Mouse (Mus musculus) T-helper 2 cell (primary cell): ENCODE measurements around the gene Rpl6.
"Not testable (repeated sequence)": the region's sequence is repeated elsewhere in the genome, so short reads cannot be mapped to it uniquely, and the experiment has no call there.

ENCODE experiments used
- in situ Hi-C: fragments of 300-600 bp; cut with MboI, MseI; formaldehyde crosslinking; loops from one replicate; pipeline ENCODE4 v1.15.1; 2025; ENCODE audit warnings: high pct_unique_total_duplicates

Gene Rpl6

GRCm38 (mm10) chr5:121224020-121224419, 19.7 kb downstream of the Rpl6 start:
- in situ Hi-C loops = not testable (repeated sequence)

- in situ Hi-C loops = no loop called here
Observed at GRCm38 (mm10) chr5:121224856-121225255, 20.6 kb downstream of the Rpl6 start.

DNA sequence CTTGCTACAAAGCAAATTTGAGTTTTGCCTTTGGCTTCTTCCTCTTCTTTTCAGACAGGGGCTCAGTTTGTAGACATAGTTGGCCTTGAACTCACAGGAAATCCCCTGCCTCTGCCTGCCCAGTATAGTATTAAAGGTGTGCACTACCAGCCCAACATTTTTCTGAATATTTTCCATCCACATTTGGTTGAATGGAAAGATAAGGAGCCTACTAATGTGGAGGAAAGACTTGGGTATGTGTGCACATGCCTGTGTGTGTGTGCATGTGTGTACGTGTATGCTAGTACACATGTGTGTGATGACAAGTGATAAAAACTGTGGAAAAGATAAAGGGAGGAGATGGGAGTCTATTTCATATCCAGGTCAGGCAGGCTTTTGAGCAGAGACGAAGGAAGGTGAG, 21.6 kb downstream of the Rpl6 start:
- in situ Hi-C loops = no loop called here

DNA sequence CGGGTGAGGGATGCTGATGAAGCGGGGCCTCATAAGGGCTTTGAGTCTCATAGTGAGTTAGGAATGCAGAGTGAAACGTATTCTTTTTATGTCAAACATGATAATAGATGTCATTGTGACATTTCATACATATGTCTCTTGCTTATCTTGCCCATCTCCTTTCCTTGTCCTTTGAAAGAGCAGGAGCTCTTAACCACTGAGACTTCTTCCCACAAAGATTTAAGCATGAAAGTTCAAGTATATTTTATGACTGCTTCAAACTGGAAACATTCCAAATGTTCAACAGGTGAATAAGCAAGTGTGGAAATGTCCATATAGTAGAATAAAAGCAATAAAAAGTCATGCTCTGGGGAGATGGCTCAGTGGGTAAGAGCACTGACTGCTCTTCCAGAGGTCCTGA, 22.1 kb downstream of the Rpl6 start:
- in situ Hi-C loops = no loop called here

GRCm38 (mm10) chr5:121226845-121227244, 22.6 kb downstream of the Rpl6 start:
- in situ Hi-C loops = no loop called here

DNA sequence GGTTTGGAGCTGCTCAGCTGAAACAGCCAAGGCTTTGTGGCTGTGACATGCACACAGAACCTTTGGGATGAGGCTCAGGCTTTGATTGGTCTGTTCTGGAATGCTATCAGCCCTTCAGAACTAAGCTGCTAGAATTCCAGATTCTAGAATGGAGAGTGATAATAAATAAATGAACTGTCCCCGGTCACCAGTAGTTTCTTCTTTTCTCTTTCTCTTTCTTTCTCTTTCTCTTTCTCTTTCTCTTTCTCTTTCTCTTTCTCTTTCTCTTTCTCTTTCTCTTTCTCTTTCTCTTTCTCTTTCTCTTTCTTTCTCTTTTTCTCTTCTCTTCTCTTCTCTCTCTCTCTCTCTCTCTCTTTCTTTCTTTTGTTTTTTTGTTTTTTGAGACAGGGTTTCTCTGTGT, 23.0 kb downstream of the Rpl6 start:
- in situ Hi-C loops = not testable (repeated sequence)

GRCm38 (mm10) chr5:121229182-121229581, 24.9 kb downstream of the Rpl6 start:
- in situ Hi-C loops = no loop called here

- in situ Hi-C loops = no loop called here
Observed at GRCm38 (mm10) chr5:121230811-121231210, 26.5 kb downstream of the Rpl6 start.

DNA sequence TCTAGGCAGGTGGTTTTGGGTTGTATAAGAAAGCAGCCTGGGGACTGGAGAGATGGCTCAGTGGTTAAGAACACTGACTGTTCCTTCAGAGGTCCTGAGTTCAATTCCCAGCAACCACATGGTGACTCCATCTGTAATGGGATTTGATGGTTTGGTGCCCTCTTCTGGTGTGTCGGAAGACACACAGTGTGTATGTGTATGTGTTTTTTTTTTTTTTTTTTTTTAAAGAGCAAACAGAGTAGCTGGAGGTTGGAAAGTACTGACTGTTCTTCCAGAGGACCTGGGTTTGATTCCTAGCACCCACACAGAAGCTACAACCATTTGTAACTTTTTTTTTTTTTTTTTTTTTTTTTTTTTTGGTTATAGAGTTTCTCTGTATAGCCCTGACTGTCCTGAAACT, 28.5 kb downstream of the Rpl6 start:
- in situ Hi-C loops = no loop called here

DNA sequence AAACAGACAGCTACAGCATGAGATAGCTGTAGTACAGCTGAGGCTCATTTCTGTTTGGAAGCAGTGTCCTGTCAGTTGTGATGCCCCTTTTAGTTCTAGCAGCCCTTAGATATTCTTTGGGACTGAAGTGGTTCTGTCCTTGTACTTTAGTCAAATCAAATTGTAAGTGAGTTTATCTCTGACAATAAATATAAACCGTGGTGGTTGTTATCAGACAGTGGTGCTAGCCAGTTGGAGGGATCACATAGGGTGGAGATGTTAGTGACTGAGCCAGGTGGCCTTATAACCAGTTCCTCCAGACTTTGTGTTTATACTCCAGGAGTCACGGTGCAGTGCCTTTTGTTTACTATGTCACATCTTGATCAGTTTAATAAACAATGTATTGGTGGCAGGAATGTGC, 29.4 kb downstream of the Rpl6 start:
- in situ Hi-C loops = no loop called here

DNA sequence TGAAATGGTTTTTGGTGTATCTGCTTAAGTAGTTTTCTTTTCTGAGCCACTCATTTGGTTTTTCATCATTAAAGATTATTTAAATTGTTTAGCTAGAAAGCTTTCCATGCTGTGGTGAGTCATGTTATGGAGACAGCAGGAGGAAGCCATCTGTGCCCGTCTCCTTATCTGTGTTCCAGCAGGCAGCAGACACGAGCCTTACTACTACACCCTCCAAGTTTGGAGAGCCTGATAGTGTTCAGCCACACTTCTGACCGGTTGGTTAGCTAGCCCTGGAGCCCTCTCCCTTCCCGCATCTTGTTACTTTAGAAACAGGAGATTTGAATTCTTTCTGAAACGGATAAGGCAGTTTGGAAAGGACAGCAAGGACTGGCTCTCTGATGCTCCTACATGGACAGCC, 31.9 kb downstream of the Rpl6 start:
- in situ Hi-C loops = no loop called here

- in situ Hi-C loops = no loop called here
Observed at GRCm38 (mm10) chr5:121238208-121238607, 33.9 kb downstream of the Rpl6 start.

GRCm38 (mm10) chr5:121239846-121240245, 35.6 kb downstream of the Rpl6 start:
- in situ Hi-C loops = no loop called here

DNA sequence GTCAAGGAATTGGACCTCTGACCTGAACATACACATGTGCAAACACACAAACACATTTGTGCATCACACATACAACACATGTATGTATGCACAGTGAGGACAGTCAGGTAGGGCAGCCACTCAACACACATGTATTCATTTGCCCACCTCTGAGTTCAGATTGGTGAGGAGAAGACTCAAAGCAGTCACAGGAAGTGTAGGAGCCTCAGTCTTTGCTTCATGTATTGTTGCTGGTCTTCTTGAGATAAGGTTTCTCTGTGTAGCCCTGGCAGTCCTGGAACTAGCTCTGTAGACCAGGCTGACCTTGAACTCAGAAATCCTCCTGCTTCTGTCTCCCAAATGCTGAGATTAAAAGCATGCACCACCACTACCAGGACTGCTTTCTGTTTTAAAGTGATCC, 36.9 kb downstream of the Rpl6 start:
- in situ Hi-C loops = no loop called here

GRCm38 (mm10) chr5:121242261-121242660, 38.0 kb downstream of the Rpl6 start:
- in situ Hi-C loops = no loop called here

GRCm38 (mm10) chr5:121242701-121243100, 38.4 kb downstream of the Rpl6 start:
- in situ Hi-C loops = no loop called here

- in situ Hi-C loops = no loop called here
Observed at GRCm38 (mm10) chr5:121243676-121244364, 39.5 kb downstream of the Rpl6 start.

GRCm38 (mm10) chr5:121244365-121244731, 40.1 kb downstream of the Rpl6 start:
- in situ Hi-C loops = no loop called here

DNA sequence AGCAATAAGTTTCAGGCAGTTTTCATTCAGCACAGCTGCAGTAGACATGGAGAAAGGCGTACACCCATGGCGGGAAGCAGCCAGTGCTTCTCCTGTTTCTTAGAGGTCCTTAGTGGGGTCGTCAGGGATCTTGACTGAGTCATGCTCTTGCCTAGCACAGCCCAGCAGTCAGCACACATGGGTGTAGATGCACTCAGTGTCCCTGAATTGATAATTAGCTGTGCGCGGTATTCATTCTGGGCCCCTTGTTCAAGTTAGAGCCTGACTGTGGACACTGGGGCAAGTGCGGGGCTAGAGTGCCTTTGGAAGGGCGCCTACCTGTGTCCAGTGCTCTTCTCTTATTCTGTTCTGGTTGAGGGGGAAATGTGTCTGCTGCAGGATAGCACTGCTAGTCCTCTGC, 40.9 kb downstream of the Rpl6 start:
- in situ Hi-C loops = no loop called here

- in situ Hi-C loops = no loop called here
Observed at GRCm38 (mm10) chr5:121248766-121249394, 44.6 kb downstream of the Rpl6 start.

DNA sequence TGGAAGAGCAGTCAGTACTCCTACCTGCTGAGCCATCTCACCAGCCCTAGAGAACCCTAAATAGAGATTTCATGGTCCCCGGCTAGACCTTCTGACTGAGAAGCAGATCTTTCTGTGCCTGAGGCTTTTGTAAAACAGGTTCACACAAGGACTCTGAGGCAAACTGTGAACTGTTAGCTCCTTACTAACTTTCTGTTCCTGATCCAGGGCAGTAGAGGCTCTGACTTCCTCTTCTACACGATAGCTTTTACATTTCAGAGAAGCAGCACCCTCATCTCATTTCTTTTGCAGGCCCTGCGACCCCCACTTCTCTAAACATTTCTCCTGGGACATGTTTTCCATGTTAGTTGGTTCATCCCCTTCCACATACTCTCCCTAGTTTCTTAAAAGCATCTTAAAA, 45.4 kb downstream of the Rpl6 start:
- in situ Hi-C loops = no loop called here

DNA sequence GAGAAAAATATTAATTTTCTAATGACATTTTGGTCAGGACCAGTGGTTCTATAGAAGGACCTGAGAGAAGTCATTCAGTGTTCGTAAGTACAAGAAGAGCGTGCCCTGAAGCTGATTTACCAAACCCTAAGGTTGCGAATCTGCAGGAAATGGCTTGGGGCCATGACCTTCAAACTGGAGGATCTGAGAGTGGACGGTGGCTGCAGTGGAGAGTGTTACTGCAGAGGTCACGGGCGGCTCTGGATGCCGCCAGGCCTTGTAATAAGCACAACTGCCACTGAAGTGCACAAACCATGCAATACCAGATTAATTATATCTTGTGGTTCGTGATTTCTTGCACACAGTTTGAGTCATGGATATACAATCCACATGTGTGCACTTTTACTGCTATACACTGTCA, 47.5 kb downstream of the Rpl6 start:
- in situ Hi-C loops = no loop called here

DNA sequence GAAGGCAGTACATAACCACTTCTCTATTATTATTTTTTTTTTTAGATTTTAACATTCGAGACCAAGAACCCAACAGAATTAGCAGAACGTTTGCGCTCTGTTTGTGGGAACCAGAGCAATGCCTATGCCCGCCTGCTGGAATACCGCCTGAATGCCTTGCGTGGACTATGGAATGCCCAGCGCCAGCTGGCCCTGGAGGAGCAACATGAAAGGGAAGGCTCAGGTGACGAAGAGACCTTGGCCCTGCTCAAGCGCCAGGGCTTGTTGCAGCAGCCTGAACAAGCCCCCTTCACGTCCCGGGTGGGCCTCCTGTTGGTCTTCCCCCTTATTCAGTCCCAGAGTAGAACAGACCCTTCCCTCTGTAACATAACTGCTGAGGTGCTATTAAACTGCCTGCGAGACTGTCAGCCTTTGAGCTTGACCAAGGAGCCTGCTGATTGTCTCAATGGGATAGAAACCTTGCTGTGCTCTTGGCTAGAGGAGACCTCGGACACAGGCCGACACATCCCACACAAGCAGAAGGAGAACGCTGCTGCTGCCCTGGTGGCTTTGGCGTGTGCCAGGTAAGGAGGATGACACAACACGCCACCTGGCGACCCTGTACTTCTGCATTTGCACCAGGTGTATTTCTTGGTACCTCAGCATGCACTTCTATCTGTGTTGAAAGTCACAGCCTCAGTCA, 49.7 kb downstream of the Rpl6 start:
- in situ Hi-C loops = no loop called here
